Mouse (Mus musculus) kidney, postnatal 0 days (tissue): ENCODE measurements around the gene AC170998.1. TPM values are rescaled to one million over a fixed set of nuclear protein-coding genes. Genes with fewer than 3 reads are reported as not detected.
"Not testable (repeated sequence)": the region's sequence is repeated elsewhere in the genome, so short reads cannot be mapped to it uniquely, and the experiment has no call there.

Experiments
- ATAC-seq: fragments of 200-750 bp; cut with Nextera tagmentation; replicated peaks from 2 replicates; pipeline ENCODE4 v1.8.0; 2017; ENCODE audit warnings: low read depth, moderate number of reproducible peaks, moderate TSS enrichment, moderate library complexity; ENCODE audit not compliant: low FRiP score
- DNase-seq: peaks from one replicate; pipeline ENCODE4 v3.0.0-alpha.2; 2016; ENCODE audit warnings: low spot score
- H3K27ac ChIP-seq: fragments of 300-500 bp; sonication (generic); 2 replicates; pipeline ENCODE4 v1.5.1; 2014; ENCODE audit warnings: mild to moderate bottlenecking
- H3K27me3 ChIP-seq: fragments of 300-500 bp; sonication (generic); 2 replicates; pipeline ENCODE4 v1.6.1; 2014; ENCODE audit warnings: low read length, mixed read lengths; ENCODE audit not compliant: insufficient read depth
- H3K36me3 ChIP-seq: fragments of 300-500 bp; sonication (generic); 2 replicates; pipeline ENCODE4 v1.6.1; 2014; ENCODE audit warnings: low read length, mixed read lengths; ENCODE audit not compliant: insufficient read depth
- H3K4me1 ChIP-seq: fragments of 300-500 bp; sonication (generic); replicated peaks from 2 replicates; pipeline ENCODE4 v1.6.1; 2014; ENCODE audit warnings: antibody characterized with exemption, low read length, mixed read lengths; ENCODE audit not compliant: insufficient read depth
- H3K4me2 ChIP-seq: fragments of 300-500 bp; sonication (generic); 2 replicates; pipeline ENCODE4 v1.6.1; 2014; ENCODE audit warnings: mild to moderate bottlenecking, low read length, moderate library complexity, mixed read lengths
- H3K4me3 ChIP-seq: fragments of 300-500 bp; sonication (generic); replicated peaks from 2 replicates; pipeline ENCODE4 v1.5.1; 2014; ENCODE audit warnings: low read depth, low read length
- H3K9ac ChIP-seq: fragments of 300-500 bp; sonication (generic); 2 replicates; pipeline ENCODE4 v1.6.1; 2014; ENCODE audit warnings: low read depth, low read length
- H3K9me3 ChIP-seq: fragments of 300-500 bp; sonication (generic); replicated peaks from 2 replicates; pipeline ENCODE4 v1.6.1; 2016; ENCODE audit warnings: low read length, inconsistent platforms, mixed read lengths
- CTCF ChIP-seq: IDR thresholded peaks from 2 replicates; pipeline ENCODE4 v1.5.1; 2016; ENCODE audit warnings: antibody characterized with exemption, low read depth, mild to moderate bottlenecking, moderate library complexity
- WGBS: fragments of 180-500 bp; shearing (Covaris S2); extraction: QIAGEN DNeasy Blood & Tissue Kit; methylation state at CpG from one replicate; pipeline ENCODE4 v1.1.7; 2014; 5-methylcytosine and 5-hydroxymethylcytosine counted together
- polyA plus RNA-seq: library from polyadenylated mRNA; unstranded; fragments of >200 nt; fragmentation: Nextera tagmentation; extraction: Ambion mirVana; gene quantifications from 2 replicates; pipeline ENCODE4 v1.2.1, GENCODE M21; 2015

AC170998.1 gene
- polyA plus RNA-seq, 1 experiment from 2014 or later, result 0.66 TPM

- peak overlapping the region; percentile 54 for H3K4me3 ChIP-seq
- ATAC-seq (peak; percentile 64), DNase-seq (peak; percentile 32)
- H3K36me3 ChIP-seq, result no peaks in the 10 kb centered on the region
- no peaks in the 10 kb centered on the region for H3K27me3 ChIP-seq
- H3K27ac ChIP-seq, result no peak overlapping the region
- H3K9ac ChIP-seq, result peak overlapping the region; percentile 64
- no peaks in the 10 kb centered on the region for H3K9me3 ChIP-seq
- H3K4me1 ChIP-seq, result 0 out of 2 replicates have a peak, but pooled peaks cover 12% of the 10 kb centered on the region
- no peak for TF ChIP-seq CTCF
- 4% methylated on average over 24 of the region's 24 CpGs for WGBS
- peak overlapping the region; percentile 86 for H3K4me2 ChIP-seq
These were observed 44.1 kb downstream of the AC170998.1 start for GRCm38 (mm10) chr17:28769875-28770421.

- H3K4me2 ChIP-seq, result no peak overlapping the region
- no peak for DNase-seq
- H3K9ac ChIP-seq, result no peak overlapping the region
- H3K4me1 ChIP-seq, result 0 out of 2 replicates have a peak, but pooled peaks cover 12% of the 10 kb centered on the region
- H3K9me3 ChIP-seq, result no peaks in the 10 kb centered on the region
- no peak overlapping the region for H3K27ac ChIP-seq
- no peak overlapping the region for H3K4me3 ChIP-seq
- no peak for TF ChIP-seq CTCF
- H3K36me3 ChIP-seq, result no peaks in the 10 kb centered on the region
- ATAC-seq, result no peak
- 88% methylated on average over 5 of the region's 5 CpGs for WGBS
- H3K27me3 ChIP-seq, result no peaks in the 10 kb centered on the region
These were observed 45.4 kb downstream of the AC170998.1 start for GRCm38 (mm10) chr17:28771289-28771688.

GRCm38 (mm10) chr17:28774303-28774702 lies 48.4 kb downstream of the AC170998.1 start:
- H3K4me2 ChIP-seq, H3K9me3 ChIP-seq, H3K9ac ChIP-seq, DNase-seq, H3K4me1 ChIP-seq, H3K36me3 ChIP-seq, H3K27ac ChIP-seq, H3K4me3 ChIP-seq, ATAC-seq, H3K27me3 ChIP-seq: not testable (repeated sequence)
- 99% methylated on average over 7 of the region's 9 CpGs for WGBS
- peak; percentile 36; the same call in 1 of the 2 replicates for TF ChIP-seq CTCF

GRCm38 (mm10) chr17:28775161-28775560 lies 49.3 kb downstream of the AC170998.1 start:
- H3K27ac ChIP-seq, result no peak overlapping the region
- H3K27me3 ChIP-seq, result no peaks in the 10 kb centered on the region
- no peak overlapping the region for H3K9ac ChIP-seq
- TF ChIP-seq CTCF, result no peak
- ATAC-seq (0 out of 2 replicates have a peak, but pooled peaks have one; percentile 14), DNase-seq (no peak)
- no peaks in the 10 kb centered on the region for H3K9me3 ChIP-seq
- H3K4me1 ChIP-seq, result 0 out of 2 replicates have a peak, but pooled peaks cover 3% of the 10 kb centered on the region
- no peaks in the 10 kb centered on the region for H3K36me3 ChIP-seq
- 85% methylated on average over 4 of the region's 4 CpGs for WGBS
- H3K4me3 ChIP-seq, result no peak overlapping the region
- no peak overlapping the region for H3K4me2 ChIP-seq

Other genes starting within 250 kb of the AC170998.1 start
- gene Fkbp5, start 208.6 kb upstream of the AC170998.1 start, polyA plus RNA-seq, result 16.2 and 20.4 TPM in 2 replicates
- gene Armc12, start 195.3 kb upstream of the AC170998.1 start, polyA plus RNA-seq, result not detected in 2 replicates
- gene Clpsl2, start 176.7 kb upstream of the AC170998.1 start, polyA plus RNA-seq, result not detected in 2 replicates
- gene Clps, start 165.3 kb upstream of the AC170998.1 start, polyA plus RNA-seq, result not detected in 2 replicates
- gene Lhfpl5, start 150.4 kb upstream of the AC170998.1 start, polyA plus RNA-seq, result 0.17 TPM in 1 of 2 replicates, not detected in the other
- gene Srpk1, start 103.4 kb upstream of the AC170998.1 start, polyA plus RNA-seq, result 79.2 and 85.8 TPM in 2 replicates
- 0.56 and 0.76 TPM in 2 replicates for gene Slc26a8, start 35.9 kb upstream of the AC170998.1 start, polyA plus RNA-seq
- 33.8 and 34.0 TPM in 2 replicates for gene Mapk14, start 34.8 kb upstream of the AC170998.1 start, polyA plus RNA-seq
- 43.5 and 47.7 TPM in 2 replicates for gene Mapk13, start 43.2 kb downstream of the AC170998.1 start, polyA plus RNA-seq
- gene Brpf3, start 75.0 kb downstream of the AC170998.1 start, polyA plus RNA-seq, result 7.1 and 8.3 TPM in 2 replicates
- not detected in 2 replicates for gene Pnpla1, start 132.3 kb downstream of the AC170998.1 start, polyA plus RNA-seq
- gene 4930539E08Rik, start 189.2 kb downstream of the AC170998.1 start, polyA plus RNA-seq, result 0.24 and 0.41 TPM in 2 replicates
- gene Pxt1, start 217.8 kb downstream of the AC170998.1 start, polyA plus RNA-seq, result not detected in 2 replicates
- 54.5 and 58.8 TPM in 2 replicates for gene Kctd20, start 225.9 kb downstream of the AC170998.1 start, polyA plus RNA-seq